Mouse (Mus musculus) intestine, embryonic 15.5 days (tissue): ENCODE measurements at regions not wholly inside any gene's neighbourhood (a gene's known extent, or its start where the extent isn't known, plus 50 kb on each side); places are given as distances from the start of the nearest gene placed in this dataset.

ENCODE experiments used
- ATAC-seq: fragments of 200-750 bp; cut with Nextera tagmentation; 2 replicates; pipeline ENCODE4 v1.8.0; 2017; ENCODE audit warnings: moderate TSS enrichment, moderate library complexity
- H3K27ac ChIP-seq: fragments of 300-500 bp; sonication (generic); 2 replicates; pipeline ENCODE4 v1.5.1; 2015; ENCODE audit warnings: mild to moderate bottlenecking, inconsistent platforms
- H3K27me3 ChIP-seq: fragments of 300-500 bp; sonication (generic); replicated peaks from 2 replicates; pipeline ENCODE4 v1.6.1; 2015; ENCODE audit warnings: inconsistent platforms
- H3K36me3 ChIP-seq: fragments of 300-500 bp; sonication (generic); 2 replicates; pipeline ENCODE4 v1.6.1; 2015; ENCODE audit warnings: inconsistent platforms
- H3K4me1 ChIP-seq: fragments of 300-500 bp; sonication (generic); replicated peaks from 2 replicates; pipeline ENCODE4 v1.6.1; 2015; ENCODE audit warnings: inconsistent platforms
- H3K4me2 ChIP-seq: fragments of 300-500 bp; sonication (generic); replicated peaks from 2 replicates; pipeline ENCODE4 v1.6.1; 2015; ENCODE audit warnings: mild to moderate bottlenecking, inconsistent platforms
- H3K4me3 ChIP-seq: fragments of 300-500 bp; sonication (generic); replicated peaks from 2 replicates; pipeline ENCODE4 v1.5.1; 2015; ENCODE audit warnings: inconsistent platforms
- H3K9ac ChIP-seq: fragments of 300-500 bp; sonication (generic); 2 replicates; pipeline ENCODE4 v1.6.1; 2015; ENCODE audit warnings: inconsistent platforms
- H3K9me3 ChIP-seq: fragments of 300-500 bp; sonication (generic); 2 replicates; pipeline ENCODE4 v1.6.1; 2016; ENCODE audit warnings: inconsistent platforms
- WGBS: fragments of 180-500 bp; shearing (Covaris S2); methylation state at CpG from one replicate; pipeline ENCODE4 v1.1.7; 2015; 5-methylcytosine and 5-hydroxymethylcytosine counted together

- Histone ChIP-seq H3K4me2 (no peak overlapping the region), H3K27me3 (no peaks in the 10 kb centered on the region), H3K4me3 (no peak overlapping the region), H3K4me1 (no peaks in the 10 kb centered on the region), H3K9ac (no peak overlapping the region), H3K36me3 (no peaks in the 10 kb centered on the region), H3K27ac (no peak overlapping the region), H3K9me3 (no peaks in the 10 kb centered on the region)
- ATAC-seq = no peak
- WGBS = 96% methylated on average over 3 of the region's 3 CpGs
Observed at GRCm38 (mm10) chr13:11216671-11217330, 856.2 kb upstream of the Chrm3 start.

DNA sequence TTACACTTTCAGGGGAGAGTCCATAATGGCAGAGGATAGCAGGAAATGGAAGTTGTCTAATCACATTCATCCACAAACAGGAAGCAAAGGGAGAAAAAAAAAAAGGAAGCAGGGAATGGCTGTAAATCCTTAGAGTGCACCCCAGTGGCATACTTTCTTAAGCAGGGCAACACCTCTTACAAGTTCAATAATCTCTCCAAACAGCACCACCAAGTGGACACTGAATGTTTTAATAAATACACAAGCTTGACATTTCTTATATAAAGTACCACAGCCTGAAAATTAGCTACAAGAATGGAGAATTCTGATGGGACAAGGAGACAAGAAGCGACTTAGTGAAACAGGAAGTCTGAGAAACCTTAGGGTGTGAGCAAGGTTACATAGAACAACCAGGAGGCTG lies 849.5 kb upstream of the Chrm3 start:
- WGBS = 72% methylated on average over 1 of the region's 1 CpGs
- Histone ChIP-seq H3K36me3 (no peaks in the 10 kb centered on the region), H3K27me3 (no peaks in the 10 kb centered on the region), H3K9ac (no peak overlapping the region), H3K4me1 (no peaks in the 10 kb centered on the region), H3K4me3 (no peak overlapping the region), H3K9me3 (no peaks in the 10 kb centered on the region), H3K27ac (no peak overlapping the region), H3K4me2 (no peak overlapping the region)
- ATAC-seq = no peak

- H3K9ac ChIP-seq = no peak overlapping the region
- no peak for ATAC-seq
- no peaks in the 10 kb centered on the region for H3K27me3 ChIP-seq
- 89% methylated on average over 6 of the region's 6 CpGs for WGBS
- no peak overlapping the region for H3K4me3 ChIP-seq
- H3K27ac ChIP-seq = no peak overlapping the region
- no peaks in the 10 kb centered on the region for H3K9me3 ChIP-seq
- H3K4me2 ChIP-seq = no peak overlapping the region
- H3K36me3 ChIP-seq = no peaks in the 10 kb centered on the region
- H3K4me1 ChIP-seq = no peaks in the 10 kb centered on the region
Observed at GRCm38 (mm10) chr13:11205216-11205786, 844.7 kb upstream of the Chrm3 start.

DNA sequence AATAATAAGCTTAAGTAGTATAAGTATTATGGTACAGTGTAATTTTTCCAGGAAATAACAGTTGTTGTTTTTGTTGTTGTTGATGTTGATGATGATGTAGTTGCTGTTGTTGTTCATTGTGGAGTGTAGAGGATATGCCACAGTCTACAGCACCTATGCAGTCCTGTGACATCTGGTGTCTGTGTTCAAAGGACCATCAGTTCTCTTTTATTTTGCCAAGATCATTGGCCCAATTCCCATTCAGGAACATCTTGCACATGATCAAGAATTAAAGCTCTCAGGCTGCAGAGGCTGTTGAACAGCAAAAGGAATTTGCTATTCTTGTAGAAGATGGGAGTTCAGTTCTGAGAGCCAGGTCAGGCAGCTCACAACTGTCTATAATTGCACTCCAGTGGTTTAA lies 841.3 kb upstream of the Chrm3 start:
- H3K4me1 ChIP-seq = no peaks in the 10 kb centered on the region
- no peak overlapping the region for H3K4me2 ChIP-seq
- H3K36me3 ChIP-seq = no peaks in the 10 kb centered on the region
- no peak overlapping the region for H3K27ac ChIP-seq
- no peak overlapping the region for H3K4me3 ChIP-seq
- H3K9me3 ChIP-seq = no peaks in the 10 kb centered on the region
- ATAC-seq = no peak
- H3K9ac ChIP-seq = no peak overlapping the region
- H3K27me3 ChIP-seq = no peaks in the 10 kb centered on the region

DNA sequence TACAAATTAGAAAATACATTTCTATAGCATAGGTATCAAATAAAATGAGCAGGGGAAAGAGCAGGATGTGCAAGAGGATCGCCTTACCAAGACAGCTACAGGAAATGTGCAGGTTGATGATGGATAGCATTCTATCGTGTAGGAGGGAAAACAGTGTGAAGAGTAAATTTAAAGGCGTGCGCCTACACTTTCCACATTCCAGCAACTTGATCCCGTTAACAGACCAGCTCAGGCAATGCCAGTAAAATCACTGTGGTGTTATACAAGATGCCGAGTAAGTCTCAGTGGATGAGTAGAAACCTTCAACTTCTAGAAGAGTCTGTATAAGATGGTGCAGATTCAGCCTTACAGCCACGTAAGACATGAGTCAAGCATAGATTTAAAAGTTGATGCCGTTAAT lies 831.8 kb upstream of the Chrm3 start:
- WGBS = 66% methylated on average over 8 of the region's 8 CpGs
- Histone ChIP-seq H3K4me1 (no peaks in the 10 kb centered on the region), H3K9ac (no peak overlapping the region), H3K4me2 (no peak overlapping the region), H3K4me3 (no peak overlapping the region), H3K27ac (no peak overlapping the region), H3K36me3 (no peaks in the 10 kb centered on the region), H3K27me3 (no peaks in the 10 kb centered on the region), H3K9me3 (no peaks in the 10 kb centered on the region)
- no peak for ATAC-seq

DNA sequence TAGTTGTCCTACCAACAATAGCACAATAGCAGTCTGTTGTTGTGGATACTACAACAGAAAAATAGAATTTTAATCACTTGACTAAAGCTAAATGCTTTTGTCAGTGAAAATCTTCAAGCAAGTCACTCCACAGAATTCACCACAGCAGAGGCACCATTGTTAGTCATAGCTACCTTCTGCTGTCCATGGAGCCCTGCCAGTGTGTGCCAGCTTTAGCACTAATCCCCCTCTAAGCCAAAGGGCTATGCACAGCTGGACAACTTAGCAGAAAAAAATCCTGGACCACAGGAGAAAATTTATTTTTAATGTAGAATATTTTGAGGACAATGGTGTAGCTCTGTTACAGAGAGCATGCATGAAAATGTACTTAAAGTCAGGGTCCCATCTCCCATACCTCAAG lies 820.5 kb upstream of the Chrm3 start:
- Histone ChIP-seq H3K9me3 (no peaks in the 10 kb centered on the region), H3K4me3 (no peak overlapping the region), H3K9ac (no peak overlapping the region), H3K27me3 (no peaks in the 10 kb centered on the region), H3K4me2 (no peak overlapping the region), H3K4me1 (no peaks in the 10 kb centered on the region), H3K27ac (no peak overlapping the region), H3K36me3 (no peaks in the 10 kb centered on the region)
- no peak for ATAC-seq

- no peak for ATAC-seq
- no peaks in the 10 kb centered on the region for H3K9me3 ChIP-seq
- WGBS = 91% methylated on average over 1 of the region's 1 CpGs
- H3K27ac ChIP-seq = no peak overlapping the region
- no peak overlapping the region for H3K9ac ChIP-seq
- no peak overlapping the region for H3K4me3 ChIP-seq
- H3K4me2 ChIP-seq = no peak overlapping the region
- H3K36me3 ChIP-seq = no peaks in the 10 kb centered on the region
- no peaks in the 10 kb centered on the region for H3K27me3 ChIP-seq
- H3K4me1 ChIP-seq = no peaks in the 10 kb centered on the region
Observed at GRCm38 (mm10) chr13:11180356-11180755, 819.7 kb upstream of the Chrm3 start.

DNA sequence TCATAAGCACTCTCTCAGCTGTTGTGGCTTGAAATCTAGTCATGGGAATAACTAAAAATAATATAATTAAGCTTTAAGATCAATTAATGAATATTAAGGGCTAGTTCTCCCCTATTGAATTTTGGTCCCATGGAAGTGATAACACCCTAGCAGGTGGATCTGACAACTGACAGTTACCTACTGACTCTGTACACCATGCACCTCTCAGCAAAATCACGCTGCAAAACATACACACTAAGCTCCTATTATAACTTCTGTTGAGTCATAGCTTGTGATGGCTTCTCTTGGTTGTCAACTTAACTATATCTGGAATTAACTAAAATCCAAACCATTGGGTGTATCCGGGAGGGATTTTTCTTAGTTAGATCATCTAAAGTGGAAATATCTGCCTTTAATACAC lies 817.9 kb upstream of the Chrm3 start:
- WGBS = 86% methylated on average over 2 of the region's 2 CpGs
- H3K27me3 ChIP-seq = no peaks in the 10 kb centered on the region
- no peaks in the 10 kb centered on the region for H3K36me3 ChIP-seq
- H3K4me3 ChIP-seq = no peak overlapping the region
- no peak overlapping the region for H3K9ac ChIP-seq
- H3K9me3 ChIP-seq = no peaks in the 10 kb centered on the region
- no peak overlapping the region for H3K4me2 ChIP-seq
- H3K27ac ChIP-seq = no peak overlapping the region
- no peak for ATAC-seq
- no peaks in the 10 kb centered on the region for H3K4me1 ChIP-seq

DNA sequence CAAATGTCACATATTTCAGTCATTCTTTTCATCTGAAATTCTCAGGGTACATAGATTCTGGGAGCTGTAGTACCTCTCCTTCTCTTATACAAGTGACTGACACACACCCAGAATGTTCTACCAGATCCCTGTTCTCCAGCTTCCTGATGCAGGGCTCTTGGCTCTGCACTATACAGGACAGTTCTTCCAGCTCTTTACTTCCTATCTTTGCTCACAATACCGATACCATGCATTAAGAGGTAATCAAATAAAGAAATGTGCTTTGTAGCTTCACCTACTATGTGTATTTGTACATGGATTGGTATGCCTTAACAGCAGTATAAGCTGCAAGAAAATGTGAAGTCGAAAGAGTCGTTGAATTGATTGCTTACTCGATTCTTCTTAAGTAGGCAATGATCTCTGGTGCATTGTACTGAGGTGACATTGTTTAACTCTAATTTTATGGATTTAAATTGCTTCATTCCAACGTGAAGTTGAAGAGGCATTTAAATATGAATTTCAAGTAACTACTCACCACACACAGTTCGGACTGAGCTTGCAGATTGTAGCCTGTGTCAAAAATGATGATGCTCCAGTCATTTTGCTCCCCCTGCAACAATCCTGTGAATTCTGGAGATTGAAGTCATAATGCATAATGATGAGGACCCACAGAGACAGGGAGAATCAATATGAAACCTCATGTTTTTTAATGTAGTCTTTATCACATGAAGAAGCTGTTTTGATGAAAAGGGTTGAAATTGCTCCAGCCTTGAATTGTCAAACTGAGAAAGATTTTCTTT lies 817.2 kb upstream of the Chrm3 start:
- no peaks in the 10 kb centered on the region for H3K4me1 ChIP-seq

DNA sequence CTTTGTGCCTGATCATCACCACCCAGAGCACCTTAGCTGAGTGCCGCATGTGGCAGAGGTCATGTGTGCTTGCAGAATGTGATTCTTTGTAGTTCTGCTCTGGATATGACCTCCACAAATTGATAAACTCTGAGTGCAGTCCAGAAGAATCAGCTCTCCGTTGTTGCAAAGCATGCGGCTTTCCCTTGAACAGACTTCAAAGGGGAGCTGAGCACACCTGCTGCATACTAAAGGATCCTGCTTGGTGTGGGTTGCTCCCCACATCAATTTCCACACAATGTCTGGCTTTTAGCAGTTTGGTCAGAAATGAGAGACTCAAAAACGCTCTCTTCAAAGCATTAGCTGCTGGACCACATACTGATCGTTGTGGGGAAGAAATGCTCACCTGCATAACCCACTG lies 806.5 kb upstream of the Chrm3 start:
- 62% methylated on average over 5 of the region's 5 CpGs for WGBS
- Histone ChIP-seq H3K4me1 (no peaks in the 10 kb centered on the region), H3K27ac (no peak overlapping the region), H3K9ac (no peak overlapping the region), H3K27me3 (no peaks in the 10 kb centered on the region), H3K4me2 (no peak overlapping the region), H3K36me3 (no peaks in the 10 kb centered on the region), H3K9me3 (no peaks in the 10 kb centered on the region), H3K4me3 (no peak overlapping the region)
- no peak for ATAC-seq

More for the DNA sequence above, 817.2 kb upstream of the Chrm3 start:
- H3K9me3 ChIP-seq = no peaks in the 10 kb centered on the region
- H3K4me3 ChIP-seq = no peak overlapping the region
- 82% methylated on average over 6 of the region's 6 CpGs for WGBS
- ATAC-seq = no peak
- H3K36me3 ChIP-seq = no peaks in the 10 kb centered on the region
- no peaks in the 10 kb centered on the region for H3K27me3 ChIP-seq
- H3K27ac ChIP-seq = no peak overlapping the region
- H3K4me2 ChIP-seq = no peak overlapping the region
- no peak overlapping the region for H3K9ac ChIP-seq

- H3K36me3 ChIP-seq = no peaks in the 10 kb centered on the region
- no peak for ATAC-seq
- H3K4me2 ChIP-seq = no peak overlapping the region
- H3K27ac ChIP-seq = no peak overlapping the region
- no peak overlapping the region for H3K4me3 ChIP-seq
- H3K9ac ChIP-seq = no peak overlapping the region
- H3K27me3 ChIP-seq = no peaks in the 10 kb centered on the region
- no peaks in the 10 kb centered on the region for H3K9me3 ChIP-seq
- WGBS = 67% methylated on average over 3 of the region's 3 CpGs
- H3K4me1 ChIP-seq = no peaks in the 10 kb centered on the region
Observed at GRCm38 (mm10) chr13:11164130-11164529, 803.5 kb upstream of the Chrm3 start.

DNA sequence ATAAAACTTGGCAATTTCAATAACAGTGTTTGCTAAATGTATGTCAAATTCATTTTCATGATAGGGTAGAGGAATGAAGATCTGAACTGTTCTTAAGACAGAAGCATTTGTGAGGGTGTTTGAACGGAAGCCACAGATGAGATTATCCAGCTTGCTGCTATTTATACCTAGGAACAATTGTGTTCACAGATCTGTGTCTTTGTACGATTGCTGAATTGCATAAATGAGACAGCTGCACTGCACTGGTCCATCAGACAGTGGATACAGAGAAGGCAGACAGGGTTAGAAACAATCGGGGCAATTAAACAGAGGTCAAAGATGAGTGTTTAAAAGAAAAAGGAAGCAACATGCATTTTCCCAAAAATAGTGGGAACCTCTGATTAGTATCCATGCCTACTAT lies 786.6 kb upstream of the Chrm3 start:
- Histone ChIP-seq H3K9ac (no peak overlapping the region), H3K4me2 (no peak overlapping the region), H3K27ac (no peak overlapping the region), H3K27me3 (no peaks in the 10 kb centered on the region), H3K36me3 (no peaks in the 10 kb centered on the region), H3K4me3 (no peak overlapping the region), H3K4me1 (no peaks in the 10 kb centered on the region), H3K9me3 (no peaks in the 10 kb centered on the region)
- 71% methylated on average over 3 of the region's 3 CpGs for WGBS
- no peak for ATAC-seq

GRCm38 (mm10) chr13:11107693-11108092 lies 747.0 kb upstream of the Chrm3 start:
- WGBS = 83% methylated on average over 2 of the region's 2 CpGs
- Histone ChIP-seq H3K9me3 (no peaks in the 10 kb centered on the region), H3K36me3 (no peaks in the 10 kb centered on the region), H3K27ac (no peak overlapping the region), H3K4me2 (no peak overlapping the region), H3K9ac (no peak overlapping the region), H3K27me3 (no peaks in the 10 kb centered on the region), H3K4me3 (no peak overlapping the region), H3K4me1 (no peaks in the 10 kb centered on the region)
- ATAC-seq = no peak
